Mouse (Mus musculus) intestine, embryonic 14.5 days (tissue): Measurements from ENCODE around the gene Esrrg. TPM values are rescaled to one million over a fixed set of nuclear protein-coding genes. Genes with fewer than 3 reads are reported as not detected.

Experiments
- ATAC-seq: fragments of 200-750 bp; cut with Nextera tagmentation; replicated peaks from 2 replicates; pipeline ENCODE4 v1.8.0; 2017; ENCODE audit warnings: low read depth, moderate number of reproducible peaks, moderate TSS enrichment, moderate library complexity; ENCODE audit not compliant: low FRiP score, low TSS enrichment
- DNase-seq: peaks from one replicate; pipeline ENCODE4 v3.0.0-alpha.2; 2018; ENCODE audit warnings: low spot score
- H3K27ac ChIP-seq: fragments of 300-500 bp; sonication (generic); 2 replicates; pipeline ENCODE4 v1.5.1; 2014; ENCODE audit warnings: low read depth, mild to moderate bottlenecking, control low read depth
- H3K27me3 ChIP-seq: fragments of 300-500 bp; sonication (generic); replicated peaks from 2 replicates; pipeline ENCODE4 v1.6.1; 2014; ENCODE audit warnings: low read length, control low read depth; ENCODE audit not compliant: control insufficient read depth, insufficient read depth
- H3K36me3 ChIP-seq: fragments of 300-500 bp; sonication (generic); 2 replicates; pipeline ENCODE4 v1.6.1; 2014; ENCODE audit warnings: low read length, control low read depth; ENCODE audit not compliant: control insufficient read depth, insufficient read depth
- H3K4me1 ChIP-seq: fragments of 300-500 bp; sonication (generic); replicated peaks from 2 replicates; pipeline ENCODE4 v1.6.1; 2014; ENCODE audit warnings: low read length, control low read depth, mixed read lengths; ENCODE audit not compliant: control insufficient read depth, insufficient read depth
- H3K4me2 ChIP-seq: fragments of 300-500 bp; sonication (generic); 2 replicates; pipeline ENCODE4 v1.6.1; 2014; ENCODE audit warnings: low read length
- H3K4me3 ChIP-seq: fragments of 300-500 bp; sonication (generic); 2 replicates; pipeline ENCODE4 v1.5.1; 2014; ENCODE audit warnings: low read depth, low read length, control low read depth, mixed read lengths
- H3K9ac ChIP-seq: fragments of 300-500 bp; sonication (generic); 2 replicates; pipeline ENCODE4 v1.6.1; 2014; ENCODE audit warnings: mild to moderate bottlenecking, low read length
- H3K9me3 ChIP-seq: fragments of 300-500 bp; sonication (generic); 2 replicates; pipeline ENCODE4 v1.6.1; 2016; ENCODE audit warnings: low read length, control low read depth; ENCODE audit not compliant: control insufficient read depth
- WGBS: fragments of 180-500 bp; shearing (Covaris S2); extraction: QIAGEN DNeasy Blood & Tissue Kit; methylation state at CpG from one replicate; pipeline ENCODE4 v1.1.7; 2014; 5-methylcytosine and 5-hydroxymethylcytosine counted together
- polyA plus RNA-seq: library from polyadenylated mRNA; unstranded; fragments of >200 nt; fragmentation: Nextera tagmentation; extraction: Ambion mirVana; gene quantifications from 2 replicates; pipeline ENCODE4 v1.2.1, GENCODE M21; 2014

Gene Esrrg
- polyA plus RNA-seq, 1 experiment from 2014 or later: 6.9 TPM

DNA sequence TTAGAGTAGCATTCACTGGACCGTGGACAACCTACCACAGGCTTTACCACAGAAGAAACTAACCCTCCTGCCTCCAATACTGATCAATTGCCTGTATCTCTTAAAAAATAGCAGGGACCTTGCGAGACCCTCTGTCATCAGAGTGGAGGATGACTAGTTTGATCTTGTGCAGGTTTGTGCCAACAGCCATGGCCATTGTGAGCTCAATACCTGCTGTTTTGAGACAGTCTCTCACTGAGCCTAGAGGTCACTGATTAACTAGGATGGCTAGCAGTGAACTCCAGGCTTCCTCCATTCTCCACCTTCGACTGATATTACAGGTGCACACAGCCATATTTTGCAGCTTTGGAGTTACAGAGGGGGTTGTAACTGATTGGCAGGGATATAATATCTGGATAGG lies 150.9 kb downstream of the Esrrg start:
- Histone ChIP-seq H3K27ac (no peak overlapping the region), H3K27me3 (no peaks in the 10 kb centered on the region), H3K4me2 (no peak overlapping the region), H3K9me3 (no peaks in the 10 kb centered on the region), H3K4me1 (no peaks in the 10 kb centered on the region), H3K9ac (no peak overlapping the region), H3K36me3 (no peaks in the 10 kb centered on the region), H3K4me3 (no peak overlapping the region)
- ATAC-seq: 0 out of 2 replicates have a peak, but pooled peaks have one; percentile 27
- DNase-seq: no peak
- 64% methylated on average over 3 of the region's 3 CpGs for WGBS

DNA sequence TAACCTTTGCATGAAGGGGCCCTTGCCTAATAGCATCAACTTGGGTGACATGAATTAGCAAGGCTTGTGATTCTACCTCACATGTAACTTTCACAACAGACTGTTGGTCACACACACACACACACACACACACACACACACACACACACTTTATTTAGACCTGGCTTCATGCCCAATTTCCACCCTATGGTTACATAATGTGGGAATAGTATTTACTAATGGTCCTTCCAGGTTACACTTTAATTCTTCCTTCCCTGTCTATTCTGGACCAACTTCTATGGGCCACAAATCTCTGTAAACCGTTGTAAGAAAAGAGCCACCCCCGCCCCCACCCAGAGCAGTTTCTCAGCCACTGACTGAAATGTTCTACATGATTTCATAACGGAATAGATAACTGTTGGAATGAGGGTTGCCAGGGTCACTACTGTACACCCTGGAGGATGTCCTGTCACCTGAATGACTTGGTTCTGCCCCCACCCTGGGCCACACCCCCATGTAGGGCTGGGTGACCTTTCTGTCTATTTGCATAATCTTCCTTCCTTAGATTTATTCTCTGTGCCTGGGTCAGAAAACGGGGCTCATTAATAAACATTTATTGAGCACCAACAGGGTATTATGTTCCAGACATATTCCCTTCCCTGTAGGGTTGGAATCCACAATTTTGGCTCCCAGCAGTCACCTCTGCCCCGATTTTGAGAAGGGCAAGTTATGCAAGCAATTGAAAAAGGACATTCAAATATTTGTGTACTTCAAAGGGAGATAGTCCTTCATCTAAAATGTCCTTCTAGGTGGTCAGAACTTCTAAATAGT lies 154.3 kb downstream of the Esrrg start:
- Histone ChIP-seq H3K36me3 (no peaks in the 10 kb centered on the region), H3K4me1 (no peaks in the 10 kb centered on the region), H3K27ac (no peak overlapping the region), H3K9ac (no peak overlapping the region), H3K27me3 (no peaks in the 10 kb centered on the region), H3K9me3 (no peaks in the 10 kb centered on the region), H3K4me2 (no peak overlapping the region), H3K4me3 (no peak overlapping the region)
- no peak for ATAC-seq
- DNase-seq: no peak
- WGBS: 58% methylated on average over 5 of the region's 5 CpGs

DNA sequence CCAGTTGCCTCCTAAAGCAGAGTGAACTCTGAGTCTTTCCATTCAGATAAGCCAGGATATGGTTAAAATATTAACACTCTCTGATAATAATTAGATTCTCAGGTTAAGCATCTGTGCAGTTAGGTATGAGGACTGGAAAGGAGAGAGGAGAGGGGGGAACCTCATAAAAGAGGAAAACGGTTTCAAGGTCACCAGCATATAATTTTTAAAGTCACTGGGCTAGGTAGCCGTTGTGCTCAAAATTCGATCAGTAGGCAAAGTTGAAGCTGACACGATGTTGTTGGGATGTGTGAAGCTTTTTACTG lies 154.8 kb downstream of the Esrrg start:
- Histone ChIP-seq H3K27me3 (no peaks in the 10 kb centered on the region), H3K36me3 (no peaks in the 10 kb centered on the region), H3K4me3 (no peak overlapping the region), H3K9ac (no peak overlapping the region), H3K4me2 (no peak overlapping the region), H3K4me1 (no peaks in the 10 kb centered on the region), H3K9me3 (no peaks in the 10 kb centered on the region), H3K27ac (no peak overlapping the region)
- no peak for ATAC-seq
- no peak for DNase-seq
- WGBS: 80% methylated on average over 4 of the region's 4 CpGs

DNA sequence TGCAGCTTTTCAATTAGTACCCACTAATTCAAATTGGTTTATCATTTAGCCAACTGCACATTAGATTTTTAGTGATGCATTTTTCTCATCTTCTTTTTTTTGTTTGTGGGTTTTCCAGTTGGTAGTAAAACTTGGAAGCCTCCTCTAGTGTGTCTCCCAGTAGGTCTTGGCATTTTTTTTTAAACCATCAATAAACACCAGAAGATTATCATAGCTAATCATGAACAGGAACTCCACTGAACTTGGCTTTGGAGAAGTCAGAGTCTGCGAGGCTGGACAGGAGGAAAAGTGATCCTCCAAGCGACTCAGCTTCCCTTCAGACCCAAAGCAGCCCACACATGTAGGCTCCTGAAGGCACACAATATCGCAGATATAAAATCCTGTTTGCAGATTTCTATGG lies 155.2 kb downstream of the Esrrg start:
- Histone ChIP-seq H3K4me3 (no peak overlapping the region), H3K9me3 (no peaks in the 10 kb centered on the region), H3K27ac (no peak overlapping the region), H3K4me2 (no peak overlapping the region), H3K4me1 (no peaks in the 10 kb centered on the region), H3K36me3 (no peaks in the 10 kb centered on the region), H3K27me3 (no peaks in the 10 kb centered on the region), H3K9ac (no peak overlapping the region)
- ATAC-seq (no peak), DNase-seq (no peak)
- WGBS: 68% methylated on average over 3 of the region's 3 CpGs

DNA sequence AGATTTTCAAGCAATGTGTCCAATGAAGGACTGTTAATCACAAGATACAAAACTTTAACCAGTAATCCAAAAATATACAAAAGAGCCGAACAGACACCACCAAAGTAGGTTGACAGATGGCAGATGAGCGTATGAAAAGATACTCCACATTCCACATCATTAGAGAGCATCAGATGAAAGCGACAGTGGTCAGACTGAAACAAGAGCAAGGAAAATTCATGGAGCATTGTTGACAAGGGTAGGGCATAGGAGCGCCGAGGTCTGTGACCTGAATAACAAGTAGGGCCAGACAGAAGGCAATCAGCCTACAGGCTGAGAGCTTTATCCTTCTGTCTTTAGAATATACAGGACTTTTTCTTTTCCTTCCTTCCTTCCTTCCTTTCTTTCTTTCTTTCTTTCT lies 157.0 kb downstream of the Esrrg start:
- H3K4me1 ChIP-seq: no peaks in the 10 kb centered on the region
- ATAC-seq: no peak
- H3K4me2 ChIP-seq: no peak overlapping the region
- no peak for DNase-seq
- no peaks in the 10 kb centered on the region for H3K36me3 ChIP-seq
- no peak overlapping the region for H3K27ac ChIP-seq
- no peak overlapping the region for H3K4me3 ChIP-seq
- no peaks in the 10 kb centered on the region for H3K9me3 ChIP-seq
- no peak overlapping the region for H3K9ac ChIP-seq
- WGBS: 67% methylated on average over 5 of the region's 5 CpGs
- no peaks in the 10 kb centered on the region for H3K27me3 ChIP-seq

DNA sequence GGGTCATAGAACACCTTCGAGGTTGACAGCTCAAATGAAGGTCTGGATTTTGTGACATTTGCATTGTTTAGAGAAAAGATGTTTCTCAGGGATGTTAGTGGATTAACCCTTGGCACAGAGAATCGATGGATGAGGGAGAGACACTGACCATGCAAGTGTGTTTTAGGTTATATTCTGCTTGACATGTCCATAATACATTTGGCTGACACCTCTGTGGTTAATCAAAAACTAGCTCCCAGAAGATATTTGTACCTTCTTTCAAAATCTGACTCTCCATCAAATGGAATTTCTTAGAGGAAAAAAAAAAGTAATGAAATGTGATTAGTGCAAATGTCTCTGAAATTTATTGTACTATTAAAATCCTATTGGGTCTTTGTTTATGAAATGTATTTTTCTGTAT lies 158.8 kb downstream of the Esrrg start:
- no peaks in the 10 kb centered on the region for H3K36me3 ChIP-seq
- no peak overlapping the region for H3K4me3 ChIP-seq
- H3K9me3 ChIP-seq: no peaks in the 10 kb centered on the region
- WGBS: 29% methylated on average over 2 of the region's 2 CpGs
- DNase-seq (no peak), ATAC-seq (no peak)
- no peak overlapping the region for H3K9ac ChIP-seq
- no peak overlapping the region for H3K27ac ChIP-seq
- H3K4me2 ChIP-seq: no peak overlapping the region
- H3K4me1 ChIP-seq: no peaks in the 10 kb centered on the region
- H3K27me3 ChIP-seq: no peaks in the 10 kb centered on the region

DNA sequence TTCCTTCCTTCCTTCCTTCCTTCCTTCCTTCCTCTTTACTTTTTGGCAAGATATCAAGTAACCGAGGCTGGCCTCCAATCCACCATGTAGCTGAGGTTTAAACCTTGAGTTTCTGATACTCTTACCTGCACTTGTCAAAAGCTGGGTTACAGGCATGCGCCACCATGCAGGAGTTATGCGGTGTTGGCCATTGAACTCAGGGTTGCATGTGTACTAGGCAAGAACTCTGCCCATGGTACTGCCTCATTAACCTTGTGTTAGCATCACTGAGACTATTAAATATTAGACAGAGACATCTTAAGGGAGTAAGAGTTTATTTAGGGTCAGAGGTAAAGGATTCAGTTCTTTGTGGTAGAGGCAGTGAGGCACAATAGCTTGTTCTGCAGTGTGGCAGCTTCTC lies 161.6 kb downstream of the Esrrg start:
- DNase-seq (no peak), ATAC-seq (no peak)
- no peak overlapping the region for H3K9ac ChIP-seq
- no peaks in the 10 kb centered on the region for H3K9me3 ChIP-seq
- no peaks in the 10 kb centered on the region for H3K36me3 ChIP-seq
- H3K4me3 ChIP-seq: no peak overlapping the region
- 93% methylated on average over 3 of the region's 3 CpGs for WGBS
- H3K4me2 ChIP-seq: no peak overlapping the region
- H3K27ac ChIP-seq: no peak overlapping the region
- H3K27me3 ChIP-seq: no peaks in the 10 kb centered on the region
- no peaks in the 10 kb centered on the region for H3K4me1 ChIP-seq

DNA sequence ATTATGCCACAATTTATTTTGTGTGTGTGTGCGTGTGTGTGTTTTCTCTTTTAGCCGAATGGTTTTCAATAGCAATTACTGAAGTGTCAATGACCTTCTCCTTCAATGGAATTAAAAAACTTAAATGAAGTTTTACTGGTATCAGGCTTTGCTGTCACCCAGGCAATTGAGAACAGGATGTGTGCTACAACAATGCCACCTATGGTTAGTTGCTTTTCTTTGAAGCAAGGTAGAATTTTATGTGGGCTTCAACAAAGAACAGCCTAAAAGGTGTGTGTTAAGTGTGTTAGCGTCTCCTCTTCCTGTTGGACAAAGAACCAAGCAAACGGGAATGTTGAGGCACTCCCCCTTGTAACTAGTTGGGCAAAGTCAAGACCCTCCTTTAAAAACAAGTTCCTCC lies 162.5 kb downstream of the Esrrg start:
- Histone ChIP-seq H3K4me1 (no peaks in the 10 kb centered on the region), H3K4me2 (no peak overlapping the region), H3K27ac (no peak overlapping the region), H3K27me3 (no peaks in the 10 kb centered on the region), H3K4me3 (no peak overlapping the region), H3K9me3 (no peaks in the 10 kb centered on the region), H3K9ac (no peak overlapping the region), H3K36me3 (no peaks in the 10 kb centered on the region)
- ATAC-seq: no peak
- WGBS: 74% methylated on average over 4 of the region's 4 CpGs
- DNase-seq: no peak

DNA sequence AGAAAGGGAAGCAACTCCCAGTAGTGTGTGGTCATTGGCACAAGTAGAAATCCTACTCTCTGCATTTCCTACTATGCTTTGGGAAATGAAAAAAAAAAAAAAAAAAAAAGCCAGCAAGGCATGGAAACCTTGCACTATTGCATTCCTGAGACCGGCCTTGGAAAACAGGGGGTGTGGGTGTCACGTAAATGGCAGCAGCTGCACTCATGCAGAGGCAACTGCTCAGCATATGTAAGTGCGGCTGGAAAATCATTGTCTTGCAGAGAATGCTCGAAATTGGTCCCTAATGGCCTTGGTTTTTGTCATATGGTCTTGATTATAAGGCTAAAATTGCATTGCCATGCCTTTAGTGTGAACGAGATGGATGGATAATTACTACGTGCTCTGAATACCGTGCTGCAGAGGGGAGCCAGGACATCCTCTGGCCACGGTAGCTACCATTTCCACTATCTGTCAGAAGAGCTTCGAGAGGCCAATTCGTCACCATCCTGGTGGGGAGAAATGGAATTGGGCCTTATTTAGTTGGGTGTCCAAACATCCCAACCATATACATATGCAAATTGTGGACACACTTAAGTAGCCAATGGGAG lies 171.1 kb downstream of the Esrrg start:
- Histone ChIP-seq H3K9me3 (peaks cover 4% of the 10 kb centered on the region; the same call in 1 of the 2 replicates), H3K27ac (no peak overlapping the region), H3K4me3 (no peak overlapping the region), H3K27me3 (no peaks in the 10 kb centered on the region), H3K36me3 (no peaks in the 10 kb centered on the region), H3K9ac (no peak overlapping the region), H3K4me2 (no peak overlapping the region), H3K4me1 (no peaks in the 10 kb centered on the region)
- DNase-seq: no peak
- 79% methylated on average over 10 of the region's 10 CpGs for WGBS
- no peak for ATAC-seq
